Mouse (Mus musculus): ENCODE results near the gene Tmem205. TPM values are rescaled to one million over a fixed set of nuclear protein-coding genes. Genes with fewer than 3 reads are reported as not detected.

Gene Tmem205
- total RNA-seq, 2 experiments from 2014 or later = 13.0 to 16.9 TPM

GRCm38 (mm10) chr9:21943638-21944037 lies 16.3 kb upstream of the Tmem205 start:
- no peak for DNase-seq

GRCm38 (mm10) chr9:21943046-21943445 lies 15.7 kb upstream of the Tmem205 start:
- no peak for DNase-seq

- DNase-seq = no peak
Measured at GRCm38 (mm10) chr9:21938234-21938855, 11.0 kb upstream of the Tmem205 start.

- DNase-seq = no peak
Measured at GRCm38 (mm10) chr9:21937711-21938175, 10.4 kb upstream of the Tmem205 start.

GRCm38 (mm10) chr9:21936692-21937570 lies 9.6 kb upstream of the Tmem205 start, which contains the start of gene Plppr2:
Gene Plppr2, plus strand, starts transcription at chr9:21937033.
- peak; percentile 94 for DNase-seq

GRCm38 (mm10) chr9:21935466-21936131 lies 8.2 kb upstream of the Tmem205 start:
- DNase-seq = no peak

GRCm38 (mm10) chr9:21934021-21934420 lies 6.7 kb upstream of the Tmem205 start:
- DNase-seq = no peak

- no peak for DNase-seq
Measured at GRCm38 (mm10) chr9:21932445-21933137, 5.2 kb upstream of the Tmem205 start.

GRCm38 (mm10) chr9:21932006-21932405 lies 4.7 kb upstream of the Tmem205 start:
- no peak for DNase-seq

GRCm38 (mm10) chr9:21929208-21929607 lies 1.9 kb upstream of the Tmem205 start:
- DNase-seq = no peak

GRCm38 (mm10) chr9:21926784-21927183 lies 572 bp downstream of the Tmem205 start:
- DNase-seq = no peak

- no peak for DNase-seq
Measured at GRCm38 (mm10) chr9:21926155-21926554, 1.2 kb downstream of the Tmem205 start.

GRCm38 (mm10) chr9:21925506-21925905 lies 1.9 kb downstream of the Tmem205 start:
- DNase-seq = no peak

- DNase-seq = no peak
Measured at GRCm38 (mm10) chr9:21925034-21925433, 2.3 kb downstream of the Tmem205 start.

GRCm38 (mm10) chr9:21924099-21924493 lies 3.3 kb downstream of the Tmem205 start:
- DNase-seq = peak; percentile 81

- DNase-seq = no peak
Measured at GRCm38 (mm10) chr9:21923490-21924098, 3.8 kb downstream of the Tmem205 start.

- DNase-seq = no peak
Measured at GRCm38 (mm10) chr9:21923036-21923435, 4.3 kb downstream of the Tmem205 start.

- DNase-seq = no peak
Measured at GRCm38 (mm10) chr9:21918692-21919384, 8.5 kb downstream of the Tmem205 start.

- peak; percentile 92 for DNase-seq
Measured at GRCm38 (mm10) chr9:21918035-21918592, 9.2 kb downstream of the Tmem205 start, which contains the start of gene Rab3d. Gene Rab3d, minus strand, starts transcription at chr9:21918192.

- peak; percentile 36 for DNase-seq
Measured at GRCm38 (mm10) chr9:21917493-21918034, 9.8 kb downstream of the Tmem205 start.
